Mouse (Mus musculus): ENCODE data around the gene Ckap4. TPM values are rescaled to one million over a fixed set of nuclear protein-coding genes. Genes with fewer than 3 reads are reported as not detected.

Ckap4 gene
- polyA plus RNA-seq, 1 experiment from 2014 or later = 87.7 TPM

DNA sequence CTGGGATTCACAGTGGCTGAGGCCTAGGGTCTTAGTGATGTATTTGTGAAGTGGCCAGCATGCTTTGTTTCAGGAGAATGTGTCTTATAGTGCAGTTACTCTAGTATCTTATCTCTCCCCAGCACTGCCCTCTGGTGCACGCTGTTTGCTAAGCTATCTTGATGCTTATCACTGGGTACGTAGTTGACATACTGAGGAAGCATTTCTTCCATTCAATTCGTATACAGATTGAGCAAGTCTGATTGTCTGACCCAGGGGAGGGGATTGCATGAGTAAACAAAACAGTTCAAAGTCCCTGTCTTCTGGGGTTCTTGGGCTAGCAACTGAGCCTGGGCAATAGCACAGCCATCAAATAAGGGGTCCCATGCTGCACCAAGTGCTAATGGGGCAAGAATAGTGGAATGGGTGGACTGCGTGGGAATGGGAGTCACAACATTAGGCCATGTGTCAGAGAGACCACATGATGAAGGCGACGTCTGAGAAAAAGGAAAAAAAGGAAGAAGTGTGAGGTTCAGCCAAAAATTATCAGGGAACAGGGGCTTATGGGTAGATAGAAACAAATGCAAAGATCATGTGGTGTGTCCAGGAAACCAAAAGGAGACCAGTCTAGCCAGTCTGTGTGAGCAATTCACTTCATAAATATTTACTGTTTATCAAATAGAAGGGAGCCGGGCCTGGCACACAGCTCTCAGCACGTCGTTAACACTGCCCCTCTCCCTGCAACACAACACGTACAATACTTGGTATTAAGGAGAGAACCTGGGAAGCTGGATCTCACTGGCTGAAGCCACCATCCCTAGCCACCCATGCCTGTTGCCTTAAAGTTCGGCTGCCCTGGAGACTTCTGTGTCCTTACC, 9.2 kb upstream of the Ckap4 start:
- no peak overlapping the region for H3K4me3 ChIP-seq
- H3K27ac ChIP-seq = no peak overlapping the region
- H3K36me3 ChIP-seq = no peaks in the 10 kb centered on the region
- H3K4me1 ChIP-seq = no peaks in the 10 kb centered on the region
- H3K9me3 ChIP-seq = no peaks in the 10 kb centered on the region
- H3K27me3 ChIP-seq (ENCODE audit: insufficient read depth, poor library complexity, severe bottlenecking) = no peaks in the 10 kb centered on the region
- WGBS = 54% methylated on average over 11 of the region's 11 CpGs
- DNase-seq (ENCODE audit: low spot score) = no peak

- no peak overlapping the region for H3K27ac ChIP-seq
- peaks cover 5% of the 10 kb centered on the region; the same call in 1 of the 2 replicates for H3K4me1 ChIP-seq
- no peak overlapping the region for H3K4me3 ChIP-seq
- H3K36me3 ChIP-seq = no peaks in the 10 kb centered on the region
- DNase-seq (ENCODE audit: low spot score) = no peak
- 85% methylated on average over 6 of the region's 6 CpGs for WGBS
- no peaks in the 10 kb centered on the region for H3K9me3 ChIP-seq
- no peaks in the 10 kb centered on the region for H3K27me3 ChIP-seq (ENCODE audit: insufficient read depth, poor library complexity, severe bottlenecking)
Observed at GRCm38 (mm10) chr10:84539651-84540050, 5.8 kb upstream of the Ckap4 start.

- Histone ChIP-seq H3K9me3 (no peaks in the 10 kb centered on the region), H3K4me1 (peaks cover 36% of the 10 kb centered on the region), H3K27ac (no peak overlapping the region), H3K27me3 (ENCODE audit: insufficient read depth, poor library complexity, severe bottlenecking) (no peaks in the 10 kb centered on the region), H3K4me3 (no peak overlapping the region), H3K36me3 (peaks cover 9% of the 10 kb centered on the region)
- DNase-seq (ENCODE audit: low spot score) = no peak
- WGBS = 45% methylated on average over 4 of the region's 4 CpGs
Observed at GRCm38 (mm10) chr10:84535859-84536258, 2.0 kb upstream of the Ckap4 start.

GRCm38 (mm10) chr10:84535458-84535857, 1.6 kb upstream of the Ckap4 start:
- no peak for DNase-seq (ENCODE audit: low spot score)
- H3K27me3 ChIP-seq (ENCODE audit: insufficient read depth, poor library complexity, severe bottlenecking) = no peaks in the 10 kb centered on the region
- WGBS = 84% methylated on average over 5 of the region's 5 CpGs
- H3K36me3 ChIP-seq = peaks cover 13% of the 10 kb centered on the region
- H3K9me3 ChIP-seq = no peaks in the 10 kb centered on the region
- no peak overlapping the region for H3K27ac ChIP-seq
- H3K4me3 ChIP-seq = no peak overlapping the region
- peaks cover 40% of the 10 kb centered on the region for H3K4me1 ChIP-seq

DNA sequence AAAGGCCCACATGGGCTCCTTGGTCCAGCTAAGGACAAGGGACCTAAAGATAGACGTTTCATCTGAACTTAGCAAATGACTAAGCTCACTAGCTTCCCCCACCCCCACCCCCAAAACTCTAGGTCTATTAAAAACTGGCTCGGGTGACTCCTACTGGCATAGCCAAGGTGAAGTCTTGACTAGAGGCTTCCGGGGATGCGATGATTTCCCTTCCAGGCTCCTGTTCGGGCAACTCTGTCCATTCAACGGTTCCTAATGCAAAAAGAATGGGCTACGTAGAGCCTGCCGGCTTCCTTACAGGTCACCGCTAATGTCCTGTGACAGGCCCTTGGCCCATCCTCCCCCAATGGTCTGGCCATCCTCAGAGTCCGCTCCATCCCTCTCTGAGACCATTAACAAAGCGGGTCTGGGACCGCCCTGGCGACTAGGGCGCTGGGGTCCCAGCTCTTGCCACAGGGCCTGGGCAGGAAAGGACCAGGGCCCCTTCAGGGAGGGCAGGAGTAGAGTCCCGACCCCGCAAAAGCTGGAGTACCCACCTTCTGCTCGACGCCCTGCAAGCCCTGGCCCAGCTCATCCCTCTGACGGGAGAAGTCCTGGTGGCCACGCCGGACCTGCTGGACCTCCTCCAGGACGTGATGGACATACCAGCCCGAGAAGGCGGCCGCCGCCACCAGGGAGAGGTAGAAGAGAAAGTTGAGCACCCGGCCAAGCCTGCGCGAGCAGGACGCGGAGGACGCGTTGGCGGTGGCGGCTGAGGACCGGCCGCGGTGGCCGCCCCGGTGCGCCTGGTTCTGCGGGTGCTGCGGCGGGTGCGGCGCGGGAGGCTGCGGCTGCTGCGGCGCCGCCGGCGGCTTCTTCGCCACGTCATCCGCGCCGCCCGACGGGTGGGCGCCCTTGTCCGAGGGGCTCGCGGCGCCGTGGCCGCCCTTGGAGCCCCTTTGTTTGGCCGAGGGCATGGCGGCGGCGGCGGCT, 665 bp downstream of the Ckap4 start:
- peak overlapping the region; percentile 99 for H3K27ac ChIP-seq
- H3K4me1 ChIP-seq = peaks cover 52% of the 10 kb centered on the region
- H3K4me3 ChIP-seq = peak overlapping the region; percentile 81
- H3K36me3 ChIP-seq = peaks cover 31% of the 10 kb centered on the region
- under 1% methylated on average over 64 of the region's 72 CpGs for WGBS
- H3K27me3 ChIP-seq (ENCODE audit: insufficient read depth, poor library complexity, severe bottlenecking) = no peaks in the 10 kb centered on the region
- DNase-seq (ENCODE audit: low spot score) = no peak
- H3K9me3 ChIP-seq = no peaks in the 10 kb centered on the region

GRCm38 (mm10) chr10:84532191-84532889, 1.5 kb downstream of the Ckap4 start:
- 61% methylated on average over 16 of the region's 16 CpGs for WGBS
- peaks cover 59% of the 10 kb centered on the region for H3K4me1 ChIP-seq
- H3K9me3 ChIP-seq = no peaks in the 10 kb centered on the region
- no peak for DNase-seq (ENCODE audit: low spot score)
- H3K27me3 ChIP-seq (ENCODE audit: insufficient read depth, poor library complexity, severe bottlenecking) = no peaks in the 10 kb centered on the region
- peaks cover 39% of the 10 kb centered on the region for H3K36me3 ChIP-seq
- peak overlapping the region; percentile 81 for H3K4me3 ChIP-seq
- H3K27ac ChIP-seq = peak overlapping the region; percentile 99

DNA sequence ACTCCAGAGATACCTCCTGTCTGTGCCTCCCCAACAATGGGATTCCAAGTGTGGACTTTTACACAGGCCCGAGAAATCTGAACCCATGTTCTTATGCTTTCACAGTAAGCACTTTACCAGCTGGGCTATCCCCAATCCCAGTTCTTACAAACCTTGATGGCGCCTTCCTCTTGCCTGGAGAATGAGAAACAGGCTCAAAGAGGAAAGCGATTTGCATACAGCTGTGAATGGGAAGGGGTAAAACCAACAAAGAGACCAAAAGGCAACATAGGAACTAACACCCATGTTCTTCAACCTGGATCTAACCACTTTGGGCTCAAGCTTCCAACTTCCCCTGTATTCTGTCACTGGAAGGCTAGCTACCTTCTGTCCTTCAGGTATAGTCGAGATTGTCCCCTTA, 2.3 kb downstream of the Ckap4 start:
- Histone ChIP-seq H3K4me1 (peaks cover 59% of the 10 kb centered on the region), H3K27ac (peak overlapping the region; percentile 73; the same call in 1 of the 2 replicates), H3K4me3 (peak overlapping the region; percentile 81), H3K36me3 (peaks cover 47% of the 10 kb centered on the region), H3K9me3 (no peaks in the 10 kb centered on the region), H3K27me3 (ENCODE audit: insufficient read depth, poor library complexity, severe bottlenecking) (no peaks in the 10 kb centered on the region)
- WGBS = 86% methylated on average over 4 of the region's 4 CpGs
- no peak for DNase-seq (ENCODE audit: low spot score)

DNA sequence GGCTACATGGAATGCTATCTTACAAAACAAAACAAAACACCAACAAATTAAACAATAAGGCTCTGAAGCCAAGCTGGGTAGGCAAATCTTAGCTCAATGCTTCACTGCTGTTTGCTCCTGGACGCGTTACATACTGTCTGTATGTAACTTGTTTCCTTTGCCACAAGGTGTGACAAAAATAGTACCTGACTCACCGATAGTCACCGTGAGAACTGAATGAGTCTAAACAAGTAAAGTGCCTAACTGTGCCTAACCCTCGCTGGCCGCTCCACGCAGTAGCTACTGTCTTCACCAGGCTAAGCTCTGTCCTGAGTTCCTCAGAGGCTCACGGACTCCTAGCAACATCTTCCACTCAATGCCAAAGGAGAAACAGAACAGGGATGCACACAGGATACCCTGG, 3.5 kb downstream of the Ckap4 start:
- peak overlapping the region; percentile 73 for H3K27ac ChIP-seq
- H3K4me3 ChIP-seq = peak overlapping the region; percentile 81
- no peaks in the 10 kb centered on the region for H3K9me3 ChIP-seq
- H3K4me1 ChIP-seq = peaks cover 54% of the 10 kb centered on the region
- H3K27me3 ChIP-seq (ENCODE audit: insufficient read depth, poor library complexity, severe bottlenecking) = no peaks in the 10 kb centered on the region
- DNase-seq (ENCODE audit: low spot score) = no peak
- H3K36me3 ChIP-seq = peaks cover 55% of the 10 kb centered on the region
- WGBS = 62% methylated on average over 8 of the region's 8 CpGs

DNA sequence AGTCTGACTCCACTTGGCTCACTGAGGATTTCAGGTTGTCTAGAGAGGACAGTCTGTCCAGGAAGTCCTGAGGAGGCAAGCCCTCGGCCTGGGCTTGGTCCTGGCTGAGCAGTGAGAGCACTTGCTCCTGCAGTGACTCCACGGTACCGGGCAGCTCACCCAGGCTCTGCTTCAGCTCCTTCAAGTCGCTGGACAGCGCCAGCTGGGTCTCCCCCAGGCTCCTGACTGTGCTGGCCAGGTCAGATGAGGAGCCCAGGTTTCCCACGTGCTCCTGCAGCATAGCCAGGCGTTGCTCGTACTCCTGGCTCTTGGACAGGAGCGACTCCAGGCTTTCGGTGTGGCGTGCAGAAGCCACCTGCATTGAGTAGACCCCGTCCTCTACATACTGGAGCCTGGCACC, 6.2 kb downstream of the Ckap4 start:
- no peak for DNase-seq (ENCODE audit: low spot score)

DNA sequence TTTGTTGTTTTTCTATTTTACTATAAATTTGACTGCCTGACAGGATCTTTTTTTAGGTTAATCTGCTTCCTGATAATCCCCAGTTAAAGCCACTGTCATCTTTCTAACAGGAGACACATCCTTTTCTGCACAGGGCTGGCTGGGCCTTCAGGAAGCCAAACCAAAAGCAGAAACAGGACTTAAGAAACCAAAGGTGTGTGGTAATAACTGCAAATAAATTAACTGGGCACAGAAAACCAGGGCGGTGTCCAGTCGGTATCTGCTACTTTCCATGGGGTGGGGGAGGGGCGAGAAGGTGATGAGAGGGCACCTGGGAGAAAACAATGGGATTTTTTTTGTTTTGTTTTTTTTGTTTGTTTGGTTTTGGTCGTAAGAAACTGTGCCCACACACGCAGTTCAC, 6.8 kb downstream of the Ckap4 start:
- H3K4me3 ChIP-seq = no peak overlapping the region
- peaks cover 35% of the 10 kb centered on the region for H3K4me1 ChIP-seq
- no peak for DNase-seq (ENCODE audit: low spot score)
- H3K27me3 ChIP-seq (ENCODE audit: insufficient read depth, poor library complexity, severe bottlenecking) = no peaks in the 10 kb centered on the region
- H3K9me3 ChIP-seq = no peaks in the 10 kb centered on the region
- WGBS = 77% methylated on average over 5 of the region's 5 CpGs
- H3K36me3 ChIP-seq = peaks cover 64% of the 10 kb centered on the region
- H3K27ac ChIP-seq = no peak overlapping the region

More for the DNA sequence above, 6.2 kb downstream of the Ckap4 start:
- Histone ChIP-seq H3K4me1 (peaks cover 41% of the 10 kb centered on the region), H3K27me3 (ENCODE audit: insufficient read depth, poor library complexity, severe bottlenecking) (no peaks in the 10 kb centered on the region), H3K27ac (no peak overlapping the region), H3K9me3 (no peaks in the 10 kb centered on the region), H3K4me3 (no peak overlapping the region), H3K36me3 (peaks cover 64% of the 10 kb centered on the region)
- WGBS = 80% methylated on average over 12 of the region's 12 CpGs

DNA sequence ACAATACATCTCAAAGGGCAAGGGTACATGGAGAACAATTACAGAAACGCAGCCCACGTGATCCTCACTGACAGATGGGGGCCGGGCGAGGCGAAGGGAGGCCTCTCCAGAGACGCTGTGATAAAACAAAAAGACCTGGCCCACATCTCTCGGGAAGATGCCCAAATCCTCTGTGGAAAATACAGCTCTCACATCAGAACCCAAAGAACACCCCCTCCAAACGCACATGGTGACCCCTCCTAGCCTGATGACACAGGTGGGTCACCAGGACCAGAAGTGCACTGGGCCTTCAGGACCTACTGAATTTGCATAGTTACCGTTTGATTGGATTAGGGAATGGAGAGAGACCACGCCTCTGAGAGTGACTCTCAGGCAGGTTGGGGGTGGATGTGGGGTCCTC, 7.4 kb downstream of the Ckap4 start:
- no peaks in the 10 kb centered on the region for H3K27me3 ChIP-seq (ENCODE audit: insufficient read depth, poor library complexity, severe bottlenecking)
- no peak overlapping the region for H3K4me3 ChIP-seq
- H3K36me3 ChIP-seq = peaks cover 61% of the 10 kb centered on the region
- DNase-seq (ENCODE audit: low spot score) = no peak
- H3K27ac ChIP-seq = no peak overlapping the region
- WGBS = 77% methylated on average over 10 of the region's 10 CpGs
- peaks cover 29% of the 10 kb centered on the region for H3K4me1 ChIP-seq
- H3K9me3 ChIP-seq = no peaks in the 10 kb centered on the region

DNA sequence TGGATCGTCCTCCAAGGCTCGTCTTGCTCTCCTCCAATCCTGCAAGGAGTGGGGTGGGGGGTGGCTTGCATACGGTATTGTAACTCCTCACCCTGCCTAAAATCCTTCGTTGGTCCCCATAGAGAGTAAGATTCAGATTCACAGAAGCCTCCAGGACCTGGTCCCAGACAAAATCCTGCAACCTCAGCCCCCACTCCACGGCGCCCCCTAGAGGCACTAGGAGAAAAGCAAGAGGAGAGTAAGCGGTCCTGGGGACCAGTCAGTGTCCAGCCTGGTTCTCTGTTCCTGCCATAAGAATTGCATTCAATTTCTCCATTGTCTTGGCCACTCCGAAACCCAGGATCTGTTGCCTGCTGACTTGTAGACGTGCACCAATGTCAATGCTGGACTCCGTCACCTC, 10.2 kb downstream of the Ckap4 start:
- no peak overlapping the region for H3K4me3 ChIP-seq
- H3K36me3 ChIP-seq = peaks cover 38% of the 10 kb centered on the region
- peaks cover 8% of the 10 kb centered on the region; the same call in 1 of the 2 replicates for H3K4me1 ChIP-seq
- DNase-seq (ENCODE audit: low spot score) = no peak
- H3K27me3 ChIP-seq (ENCODE audit: insufficient read depth, poor library complexity, severe bottlenecking) = no peaks in the 10 kb centered on the region
- H3K27ac ChIP-seq = no peak overlapping the region
- WGBS = 49% methylated on average over 10 of the region's 10 CpGs
- H3K9me3 ChIP-seq = no peaks in the 10 kb centered on the region

All from heart, embryonic 10.5 days (tissue).